Mouse (Mus musculus): ENCODE data around the gene Dlg2. TPM values are rescaled to one million over a fixed set of nuclear protein-coding genes. Genes with fewer than 3 reads are reported as not detected.

Gene Dlg2
- total RNA-seq, 2 experiments from 2014 or later = 1.9 to 3.4 TPM

GRCm38 (mm10) chr7:92423017-92423416 lies 1946.5 kb downstream of the Dlg2 start:
- no peak for DNase-seq
- intact Hi-C loops (cut with DNase I) = no loop called here

- intact Hi-C loops (cut with DNase I) = no loop called here
- no peak for DNase-seq
Measured at GRCm38 (mm10) chr7:92424703-92425102, 1948.2 kb downstream of the Dlg2 start.

- intact Hi-C loops (cut with DNase I) = no loop called here
- no peak for DNase-seq
Measured at GRCm38 (mm10) chr7:92427280-92427679, 1950.8 kb downstream of the Dlg2 start.

- no peak for DNase-seq
- intact Hi-C loops (cut with DNase I) = no loop called here
Measured at GRCm38 (mm10) chr7:92428629-92429028, 1952.2 kb downstream of the Dlg2 start.

GRCm38 (mm10) chr7:92430254-92430653 lies 1953.8 kb downstream of the Dlg2 start:
- intact Hi-C loops (cut with DNase I) = no loop called here
- DNase-seq = no peak

- intact Hi-C loops (cut with DNase I) = no loop called here
- no peak for DNase-seq
Measured at GRCm38 (mm10) chr7:92437168-92437567, 1960.7 kb downstream of the Dlg2 start.

- intact Hi-C loops (cut with DNase I) = no loop called here
- no peak for DNase-seq
Measured at GRCm38 (mm10) chr7:92439503-92440487, 1963.3 kb downstream of the Dlg2 start.

GRCm38 (mm10) chr7:92441611-92442010 lies 1965.1 kb downstream of the Dlg2 start:
- intact Hi-C loops (cut with DNase I) = no loop called here
- DNase-seq = no peak

- intact Hi-C loops (cut with DNase I) = no loop called here
- no peak for DNase-seq
Measured at GRCm38 (mm10) chr7:92442082-92442481, 1965.6 kb downstream of the Dlg2 start.

- no peak for DNase-seq
- intact Hi-C loops (cut with DNase I) = no loop called here
Measured at GRCm38 (mm10) chr7:92447938-92448337, 1971.5 kb downstream of the Dlg2 start.

- DNase-seq = no peak
- intact Hi-C loops (cut with DNase I) = no loop called here
Measured at GRCm38 (mm10) chr7:92448782-92449575, 1972.5 kb downstream of the Dlg2 start.

GRCm38 (mm10) chr7:92454176-92454575 lies 1977.7 kb downstream of the Dlg2 start:
- intact Hi-C loops (cut with DNase I) = no loop called here

GRCm38 (mm10) chr7:92455927-92456326 lies 1979.5 kb downstream of the Dlg2 start:
- intact Hi-C loops (cut with DNase I) = no loop called here
- no peak for DNase-seq

More at GRCm38 (mm10) chr7:92454176-92454575, 1977.7 kb downstream of the Dlg2 start:
- no peak for DNase-seq

- intact Hi-C loops (cut with DNase I) = no loop called here
- DNase-seq = peak; percentile 59 to 61
Measured at GRCm38 (mm10) chr7:92457791-92458190, 1981.3 kb downstream of the Dlg2 start.

- intact Hi-C loops (cut with DNase I) = no loop called here
- no peak for DNase-seq
Measured at GRCm38 (mm10) chr7:92458308-92458707, 1981.8 kb downstream of the Dlg2 start.

GRCm38 (mm10) chr7:92460578-92460977 lies 1984.1 kb downstream of the Dlg2 start:
- intact Hi-C loops (cut with DNase I) = no loop called here
- no peak for DNase-seq

GRCm38 (mm10) chr7:92461256-92461655 lies 1984.8 kb downstream of the Dlg2 start:
- intact Hi-C loops (cut with DNase I) = no loop called here
- no peak for DNase-seq

- intact Hi-C loops (cut with DNase I) = no loop called here
- no peak for DNase-seq
Measured at GRCm38 (mm10) chr7:92463080-92463877, 1986.8 kb downstream of the Dlg2 start.

- intact Hi-C loops (cut with DNase I) = no loop called here
- DNase-seq = no peak
Measured at GRCm38 (mm10) chr7:92464290-92464689, 1987.8 kb downstream of the Dlg2 start.

GRCm38 (mm10) chr7:92479143-92479542 lies 2002.7 kb downstream of the Dlg2 start:
- no peak for DNase-seq
- intact Hi-C loops (cut with DNase I) = no loop called here

- no peak for DNase-seq
- intact Hi-C loops (cut with DNase I) = no loop called here
Measured at GRCm38 (mm10) chr7:92479748-92480147, 2003.3 kb downstream of the Dlg2 start.

Data from heart, postnatal 10 days (tissue).